Mouse (Mus musculus) myocyte (in vitro differentiated cells): ENCODE measurements at regions not wholly inside any gene's neighbourhood (a gene's known extent, or its start where the extent isn't known, plus 50 kb on each side); places are given as distances from the start of the nearest gene placed in this dataset.

Experiments used
- CEBPB ChIP-seq: IDR thresholded peaks from 2 replicates; pipeline ENCODE4 v1.6.1; 2011; ENCODE audit warnings: mild to moderate bottlenecking, moderate library complexity; ENCODE audit not compliant: poor library complexity, insufficient read depth, severe bottlenecking
- MAX ChIP-seq: IDR thresholded peaks from one replicate; pipeline ENCODE4 v1.6.1; 2011; ENCODE audit warnings: low read depth, mild to moderate bottlenecking, control low read depth
- MYOG ChIP-seq, 3 experiments: IDR thresholded peaks; one replicate each; pipeline ENCODE4 v1.6.1; 2011; ENCODE audit warnings: control low read depth in 2 of 3, low read depth in 2 of 3, mild to moderate bottlenecking in 2 of 3; ENCODE audit not compliant: insufficient read length in 2 of 3, control insufficient read depth in 1 of 3, insufficient read depth in 1 of 3
- POLR2A ChIP-seq: IDR thresholded peaks from one replicate; pipeline ENCODE4 v1.6.1; 2011; ENCODE audit warnings: low read depth, mild to moderate bottlenecking, control low read depth, moderate library complexity; ENCODE audit not compliant: insufficient read length
- REST ChIP-seq: IDR thresholded peaks from one replicate; pipeline ENCODE4 v1.6.1; 2011; ENCODE audit warnings: mild to moderate bottlenecking, control low read depth, moderate library complexity; ENCODE audit not compliant: insufficient read depth, insufficient read length
- TCF3 ChIP-seq: IDR thresholded peaks from one replicate; pipeline ENCODE4 v1.6.1; 2011; ENCODE audit warnings: low read depth, control low read depth; ENCODE audit not compliant: insufficient read length
- USF1 ChIP-seq: IDR thresholded peaks from one replicate; pipeline ENCODE4 v1.6.1; 2011; ENCODE audit warnings: low read depth, mild to moderate bottlenecking, control low read depth, moderate library complexity

- TF ChIP-seq REST (no peak), CEBPB (no peak), MYOG (IDR thresholded peaks at IDR 0.05; ENCODE audit: control insufficient read depth in 1 of 3, insufficient read depth in 1 of 3, insufficient read length in 2 of 3, low read depth in 2 of 3) (no peak), MAX (no peak), POLR2A (no peak), TCF3 (no peak), USF1 (no peak)
Measured at GRCm38 (mm10) chr1:78907591-78907990, 91.0 kb downstream of the Kcne4 start.
